Mouse (Mus musculus) large intestine, adult 2 months (tissue): ENCODE measurements at regions not wholly inside any gene's neighbourhood (a gene's known extent, or its start where the extent isn't known, plus 50 kb on each side); places are given as distances from the start of the nearest gene placed in this dataset.

Experiments used
- DNase-seq: peaks from one replicate; pipeline ENCODE4 v3.0.0-alpha.2; 2012; ENCODE audit warnings: low read depth, low spot score
- WGBS: fragments of 180-500 bp; shearing (Covaris S2); methylation state at CpG from one replicate; pipeline ENCODE4 v1.1.7; 2018; 5-methylcytosine and 5-hydroxymethylcytosine counted together

DNA sequence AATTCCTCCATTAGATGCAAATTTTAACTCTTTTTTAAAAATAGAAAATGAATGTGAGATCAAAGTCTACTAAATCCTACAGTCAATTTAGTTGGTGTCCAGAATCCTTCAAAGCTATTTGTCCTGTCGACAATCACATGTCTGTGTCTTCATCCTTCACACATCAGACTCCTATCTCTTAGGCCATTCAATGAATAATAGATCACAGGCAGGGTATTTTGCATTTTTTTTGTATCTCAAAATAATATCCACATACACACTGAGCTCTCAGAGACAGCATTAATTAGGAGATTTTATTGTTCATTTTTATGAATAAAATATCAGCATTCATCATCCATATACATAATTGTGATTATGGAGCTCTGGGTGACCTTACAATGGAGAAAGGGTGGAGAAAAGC lies 427.2 kb downstream of the Hao1 start:
- DNase-seq = no peak
- WGBS = 82% methylated on average over 1 of the region's 1 CpGs

DNA sequence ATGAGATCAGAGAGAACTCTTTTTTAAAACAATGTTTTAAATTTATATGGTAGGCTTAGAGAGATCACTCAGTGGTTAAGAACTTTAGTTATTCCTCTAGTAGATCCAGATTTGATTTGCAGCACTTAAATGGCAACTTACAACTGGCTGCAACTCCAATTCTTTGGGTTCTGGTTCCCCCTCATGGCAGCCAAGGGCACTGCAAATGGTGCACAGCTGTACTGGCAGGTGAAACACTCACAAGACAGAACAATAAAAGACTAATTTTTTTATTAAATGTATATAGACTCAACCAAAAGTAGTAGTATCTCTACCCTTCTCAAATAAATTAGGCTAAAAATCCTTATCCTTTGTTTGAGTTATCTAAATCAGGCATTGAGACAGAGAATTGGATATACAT lies 446.9 kb downstream of the Hao1 start:
- DNase-seq = no peak

DNA sequence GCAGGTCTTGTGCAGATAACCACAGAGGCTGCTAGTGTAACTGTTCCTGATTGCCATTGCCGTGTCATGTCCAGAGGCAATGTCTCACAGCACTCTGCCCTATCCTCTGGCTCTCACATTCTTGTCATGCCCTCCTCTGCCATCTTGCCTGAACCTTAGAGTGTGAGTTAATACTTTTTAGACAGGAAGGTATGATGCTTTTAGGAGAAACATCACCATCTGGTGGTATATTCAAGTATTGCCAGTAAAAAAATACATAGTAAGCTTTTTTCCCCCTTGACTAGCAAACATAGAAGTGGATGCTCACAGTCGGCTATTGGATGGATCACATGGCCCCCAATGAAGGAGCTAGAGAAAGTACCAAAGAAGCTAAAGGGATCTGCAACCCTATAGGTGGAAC lies 465.8 kb downstream of the Hao1 start:
- no peak for DNase-seq
- WGBS = 80% methylated on average over 2 of the region's 2 CpGs

DNA sequence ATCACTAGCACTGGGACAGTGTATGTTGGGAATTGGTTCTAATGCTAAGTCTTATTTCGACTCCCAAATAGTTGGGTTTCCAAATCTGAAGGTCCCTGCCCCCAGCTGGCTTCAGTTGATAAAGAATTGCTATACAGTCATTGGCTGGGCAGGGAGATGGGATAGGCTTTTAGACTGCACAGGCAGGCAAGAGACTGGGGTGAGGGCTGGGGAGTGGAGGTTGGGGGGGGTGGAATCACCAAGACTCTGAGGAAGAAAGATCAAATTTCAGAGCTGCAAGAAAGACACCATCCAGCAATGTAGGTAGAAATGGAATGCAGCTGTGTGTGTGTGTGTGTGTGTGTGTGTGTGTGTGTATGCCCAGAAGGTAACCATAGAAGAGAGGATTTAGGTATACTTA lies 474.0 kb downstream of the Hao1 start:
- 71% methylated on average over 1 of the region's 1 CpGs for WGBS

DNA sequence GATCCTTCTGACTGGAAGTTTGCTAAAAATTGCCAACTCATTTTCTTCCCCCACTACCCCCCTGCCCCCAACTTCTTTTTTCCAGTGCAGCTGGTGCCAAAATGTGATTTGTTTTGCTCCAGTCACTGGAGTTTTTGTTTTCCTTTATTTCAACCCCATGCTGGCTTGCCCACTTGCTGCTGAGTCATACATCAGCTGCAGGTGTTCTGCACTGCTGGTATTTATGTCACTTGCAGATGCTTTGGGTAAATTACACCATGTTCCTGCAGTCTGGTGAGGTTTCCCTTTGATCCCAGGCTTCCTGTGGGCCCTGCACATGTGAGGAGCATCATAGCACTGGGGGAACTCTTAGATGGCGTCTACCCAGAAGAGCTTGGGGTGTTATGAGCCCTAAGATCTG lies 476.2 kb downstream of the Hao1 start:
- WGBS = 40% methylated on average over 1 of the region's 1 CpGs
- no peak for DNase-seq

More for the DNA sequence above, 474.0 kb downstream of the Hao1 start:
- no peak for DNase-seq

DNA sequence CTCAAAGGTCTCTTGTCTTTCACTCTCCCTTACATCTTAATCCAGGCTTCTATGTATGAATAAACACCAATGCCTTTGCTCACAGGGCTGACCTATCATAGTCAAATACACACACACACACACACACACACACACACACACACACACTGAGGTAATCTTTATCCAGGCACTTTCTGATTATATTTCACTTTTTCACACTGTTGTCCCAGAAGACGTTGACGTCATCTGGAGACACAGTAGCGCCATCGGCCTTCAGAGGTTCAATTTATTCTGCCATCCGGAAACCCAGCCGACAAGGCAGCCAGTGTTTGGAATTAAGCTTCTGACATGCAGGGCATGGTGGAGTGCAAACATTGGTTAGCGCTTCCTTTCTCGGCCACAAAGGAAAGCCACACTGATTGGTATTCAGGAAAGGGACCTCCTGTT lies 486.2 kb downstream of the Hao1 start:
- 23% methylated on average over 8 of the region's 8 CpGs for WGBS
- no peak for DNase-seq

DNA sequence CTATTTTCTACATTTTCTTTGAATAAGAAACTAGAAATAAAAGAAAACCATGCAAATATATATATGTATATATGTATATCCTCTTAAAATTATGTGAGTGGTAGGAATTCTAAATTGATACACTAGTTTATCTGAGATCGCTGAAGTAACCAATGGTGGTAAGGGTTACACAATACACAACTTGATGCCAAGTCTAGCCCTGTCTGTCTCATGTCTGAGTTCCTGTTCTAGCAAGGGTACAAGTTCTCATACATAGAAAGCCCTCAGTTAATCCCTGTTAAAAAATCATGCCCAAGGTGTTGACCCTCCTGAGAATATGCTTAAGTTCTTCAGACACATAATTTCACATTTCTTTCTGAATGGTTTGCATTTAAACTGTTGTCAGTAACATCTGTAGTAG lies 486.8 kb downstream of the Hao1 start:
- WGBS = 90% methylated on average over 1 of the region's 1 CpGs
- DNase-seq = no peak

DNA sequence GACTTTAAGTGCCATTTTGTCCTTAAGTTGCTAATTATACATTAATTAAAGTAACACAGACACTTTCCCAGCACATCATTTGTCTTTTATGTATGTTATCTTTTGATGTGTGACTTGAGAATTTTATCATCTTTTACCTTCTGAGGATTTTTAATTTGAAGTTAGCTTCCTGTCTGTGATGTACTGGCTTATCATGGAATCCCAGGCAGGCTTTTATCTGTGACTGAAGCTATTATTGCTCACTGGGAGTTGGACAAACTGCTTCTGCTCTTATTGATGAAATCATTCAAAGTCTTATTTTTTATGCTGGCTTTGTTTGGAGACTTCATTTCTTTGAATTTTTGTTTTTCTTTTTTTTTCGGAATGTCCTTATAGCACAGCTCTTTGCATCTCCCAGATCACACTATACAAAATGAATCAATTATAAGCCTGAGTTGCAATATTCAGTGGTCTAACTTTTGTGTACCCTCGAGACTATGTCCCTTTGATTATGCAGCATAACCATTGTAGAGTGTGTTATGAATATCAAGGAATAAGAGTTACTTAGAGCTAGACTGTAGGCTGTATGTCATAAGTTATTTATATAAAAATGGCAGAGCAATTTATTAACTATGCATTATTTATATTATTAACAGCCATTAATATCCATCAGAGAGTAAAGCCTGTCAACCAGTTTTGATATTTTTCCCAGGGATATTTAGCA lies 494.1 kb downstream of the Hao1 start:
- DNase-seq = no peak
- WGBS = 82% methylated on average over 2 of the region's 2 CpGs

DNA sequence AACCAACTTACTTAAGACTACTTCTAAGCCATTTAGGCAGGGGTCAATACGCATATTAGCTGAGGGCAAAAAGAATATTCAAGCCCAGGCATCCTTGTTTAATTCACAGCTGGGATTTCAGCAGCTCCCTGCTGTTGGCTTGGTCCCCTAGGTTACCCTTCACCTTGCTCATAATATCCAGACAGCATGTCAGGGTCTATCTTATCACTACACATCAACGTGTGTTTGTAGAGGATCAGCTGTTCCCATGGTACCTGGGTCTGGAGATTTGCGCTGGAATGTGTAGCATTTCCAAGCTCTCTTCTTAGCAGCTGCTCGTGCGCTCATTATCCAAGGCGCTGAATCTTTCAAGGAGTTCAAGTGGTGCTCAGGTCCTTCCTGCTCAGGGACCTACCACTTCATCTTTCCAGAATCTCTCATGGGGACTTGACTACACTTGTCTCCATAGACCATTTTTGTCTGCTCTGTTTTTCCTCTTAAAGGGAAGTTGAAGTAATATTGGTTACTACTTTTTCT lies 484.5 kb downstream of the Bmp2 start:
- 65% methylated on average over 6 of the region's 6 CpGs for WGBS
- DNase-seq = no peak

DNA sequence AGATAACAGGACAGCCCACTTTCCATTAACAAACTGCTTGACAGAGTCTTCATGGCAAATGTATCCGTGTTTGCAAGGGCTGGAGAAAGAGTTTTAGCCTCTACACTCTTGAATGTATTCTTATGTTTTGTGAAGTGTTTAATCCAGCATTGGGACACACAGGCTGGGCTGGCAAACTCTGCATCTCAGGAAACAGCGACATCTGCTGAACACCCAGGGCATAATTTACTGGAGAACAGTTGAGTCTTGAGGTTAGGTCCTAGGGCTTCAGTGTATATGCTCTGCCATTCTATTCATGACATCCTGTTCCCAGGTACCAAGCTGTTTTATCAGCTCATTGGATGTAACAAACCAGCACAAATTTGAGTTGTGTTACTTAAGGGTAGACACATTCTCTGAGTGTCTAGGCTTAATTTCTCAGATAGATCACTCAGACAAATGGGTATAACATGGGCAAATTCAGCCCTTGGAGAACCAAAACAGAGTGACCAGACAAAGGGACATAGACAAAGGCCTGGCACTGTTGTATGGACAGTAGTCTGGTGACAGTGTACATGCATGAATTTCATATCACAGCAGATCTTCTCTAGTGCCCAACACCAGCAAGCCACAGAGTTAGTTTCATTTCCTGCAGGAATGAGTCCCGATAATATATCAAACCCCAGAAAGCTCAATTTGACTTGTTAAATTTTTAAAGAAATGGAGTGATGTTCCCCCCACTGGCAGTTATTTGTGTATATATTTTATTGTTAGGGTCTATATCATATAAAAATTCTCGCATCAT lies 477.9 kb downstream of the Bmp2 start:
- WGBS = 61% methylated on average over 4 of the region's 4 CpGs
- DNase-seq = peak; percentile 4

DNA sequence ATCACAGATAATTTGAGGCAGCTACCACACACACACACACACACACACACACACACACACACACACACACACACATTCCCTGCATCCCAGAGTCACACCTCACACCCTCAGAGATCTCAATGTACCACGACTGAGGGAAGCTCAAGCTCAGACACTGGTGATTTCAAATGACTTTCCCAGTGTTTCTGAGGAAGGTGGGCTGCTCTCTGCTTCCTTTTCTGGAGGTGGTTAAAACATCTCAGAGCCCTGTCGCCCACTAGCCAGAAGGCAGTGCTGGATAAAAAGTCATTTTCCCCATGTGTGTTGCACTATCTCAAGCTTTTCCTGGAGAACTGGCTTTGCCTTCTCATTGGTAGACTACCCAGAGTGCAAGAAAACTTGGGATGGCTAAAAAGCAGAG lies 477.2 kb downstream of the Bmp2 start:
- DNase-seq = no peak
- WGBS = 68% methylated on average over 2 of the region's 2 CpGs

DNA sequence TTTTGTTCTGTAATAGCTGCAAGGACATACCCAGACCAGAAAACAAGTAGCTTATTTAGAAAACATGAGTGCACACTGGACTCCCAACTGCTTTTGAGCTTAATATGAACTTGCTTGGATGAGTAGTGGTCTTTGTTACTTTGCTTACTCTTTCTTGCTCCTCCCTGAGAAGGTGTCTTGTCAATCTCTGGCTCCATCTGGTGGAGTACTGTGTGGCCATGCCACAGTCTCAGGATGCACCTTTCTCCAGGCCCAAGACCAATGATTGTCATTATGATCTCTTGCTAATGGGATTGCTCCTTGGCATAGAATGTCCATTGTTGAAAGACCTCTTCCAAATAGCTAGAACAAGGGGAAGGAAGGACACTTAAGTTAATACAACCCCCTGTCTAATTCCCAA lies 465.1 kb downstream of the Bmp2 start:
- no peak for DNase-seq

DNA sequence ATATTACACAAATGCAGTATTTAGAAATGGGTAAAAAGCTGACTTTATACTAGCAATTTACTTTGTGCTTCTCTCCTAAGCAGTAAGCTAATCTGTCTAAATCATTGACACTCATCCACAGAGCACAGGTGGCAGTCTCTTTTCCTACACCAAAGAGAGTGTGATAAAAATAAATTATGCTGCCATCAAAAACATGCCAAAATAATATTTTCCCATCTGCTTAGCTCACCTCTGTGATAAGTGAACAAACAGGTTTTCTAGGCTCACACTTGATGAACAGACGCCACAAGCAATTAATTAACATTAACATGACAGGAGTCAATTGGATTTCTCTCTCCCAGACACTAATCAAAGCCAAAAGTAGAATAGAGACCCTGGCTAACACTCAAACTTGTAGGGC lies 451.2 kb downstream of the Bmp2 start:
- no peak for DNase-seq
- 66% methylated on average over 1 of the region's 1 CpGs for WGBS

DNA sequence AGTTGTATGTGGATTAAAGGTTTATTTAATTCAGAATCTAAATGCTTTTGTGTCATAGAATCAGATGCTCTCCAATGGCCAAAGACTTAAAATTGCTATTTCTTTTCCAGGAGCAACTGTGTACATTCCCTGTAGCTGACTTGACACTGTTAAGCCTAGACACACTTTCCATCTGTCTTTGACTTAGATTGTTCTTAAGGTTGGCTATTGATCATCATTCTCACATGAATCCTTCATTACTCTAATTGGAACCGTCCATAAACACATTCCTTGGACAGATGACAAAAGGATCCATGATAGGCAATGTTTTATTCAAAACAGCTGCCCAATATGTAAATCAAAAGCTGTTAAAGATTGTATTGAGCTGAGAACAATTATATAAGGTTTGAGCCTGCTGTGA lies 442.8 kb downstream of the Bmp2 start:
- no peak for DNase-seq
- 56% methylated on average over 1 of the region's 1 CpGs for WGBS

DNA sequence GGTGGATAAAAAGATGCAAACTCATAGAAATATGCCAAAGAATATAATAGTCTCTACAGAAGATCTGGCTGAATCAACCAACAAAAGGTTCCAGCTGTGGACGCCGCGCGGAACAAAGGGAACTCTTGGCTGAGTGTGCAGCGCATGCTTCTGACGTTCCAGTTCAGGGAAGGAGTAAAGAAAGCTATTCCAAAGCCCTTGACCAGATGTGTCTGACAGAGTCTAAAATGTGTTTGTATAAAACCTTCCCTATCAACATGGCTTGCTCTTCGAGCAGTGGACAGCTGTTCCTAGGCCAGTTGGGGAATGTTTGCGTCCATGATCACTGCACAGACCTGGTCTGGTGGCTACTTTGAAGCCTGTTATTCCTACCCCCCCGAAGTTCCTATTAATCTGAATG lies 442.4 kb downstream of the Bmp2 start:
- no peak for DNase-seq
- 71% methylated on average over 9 of the region's 9 CpGs for WGBS

DNA sequence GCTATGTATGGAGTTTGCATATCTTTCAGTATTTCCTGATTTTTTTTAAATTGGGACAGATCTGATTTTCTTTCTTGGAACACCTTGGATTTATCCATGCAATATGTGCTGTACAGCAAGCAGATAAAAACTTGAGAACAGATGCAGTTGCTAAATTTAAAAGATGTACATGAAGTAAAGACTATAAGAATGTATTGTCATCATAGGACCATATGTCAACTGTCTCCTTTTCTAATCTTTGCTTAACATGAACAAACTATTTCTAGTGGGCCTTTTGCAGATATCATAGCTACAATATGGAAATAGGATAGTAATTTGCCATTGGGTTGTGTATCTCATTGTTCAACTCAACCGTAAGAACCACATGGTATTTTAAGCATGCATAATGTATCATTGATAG lies 435.7 kb downstream of the Bmp2 start:
- WGBS = 88% methylated on average over 1 of the region's 1 CpGs
- DNase-seq = no peak
